Comparison of ENCODE assay signal across 8 mouse cellular contexts in genomic region chr10:81432868-81433262, GRCm38 (mm10). TPM values are rescaled to one million over a fixed set of nuclear protein-coding genes. Genes with fewer than 3 reads are reported as not detected.
DNase-seq lines count a peak whose midpoint lies in the region; ATAC-seq lines count a peak whose summit lies in the region.

No protein-coding gene starts in this region.

- ATAC-seq in common myeloid progenitor, adult 5-6 weeks (replicated peaks; ENCODE audit: low read depth, poor library complexity, severe bottlenecking): peak; percentile 66
- peak; percentile 75 for ATAC-seq in megakaryocyte, adult 5-6 weeks (ENCODE audit: poor library complexity, severe bottlenecking)

- DNase-seq in adipocyte (ENCODE audit: low spot score): peak; percentile 83
- DNase-seq in gastrocnemius, adult 8-10 months (ENCODE audit: low spot score in 2 of 2): peak; percentile 90 to 93
- DNase-seq in hindlimb bud, embryonic 11.5 days (ENCODE audit: extremely low spot score, low read depth, low spot score): peak; percentile 63
- peak; percentile 76 to 96 for DNase-seq in left cerebral cortex, adult 8-10 months (ENCODE audit: low spot score in 2 of 2)
- DNase-seq in right cerebral cortex, postnatal 10 days (ENCODE audit: low spot score in 2 of 2): peak; percentile 97 to 99
- DNase-seq in urinary bladder, postnatal 25 days (ENCODE audit: low spot score): peak; percentile 81

RNA-seq across cellular contexts. Expression of gene Nfic, which starts 22.6 kb away (rescaled TPM):
- total RNA-seq in common myeloid progenitor, adult 5-6 weeks (2017): 13.7 and 18.2 TPM in 2 replicates
- total RNA-seq in gastrocnemius, adult 8-10 months (2022): 100 to 1,000 TPM; 223 to 267 (median 235) TPM
- 10 to 100 TPM; 83.3 to 98.1 (median 85.4) TPM for total RNA-seq in left cerebral cortex, adult 8-10 months (2022)
- 51.4 and 54.5 TPM in 2 replicates for total RNA-seq in megakaryocyte, adult 5-6 weeks (2015)
- total RNA-seq in megakaryocyte, adult 5-6 weeks (2017): 6.2 and 8.6 TPM in 2 replicates

RNA-seq across cellular contexts. Expression of gene Smim24, which starts 40.0 kb away (rescaled TPM):
- total RNA-seq in common myeloid progenitor, adult 5-6 weeks (2017): 5.0 and 13.2 TPM in 2 replicates
- total RNA-seq in gastrocnemius, adult 8-10 months (2022): not detected
- 1 to 10 TPM in 2 of 4 experiments, under 1 TPM in 2; 0.50 to 1.6 (median 0.84) TPM for total RNA-seq in left cerebral cortex, adult 8-10 months (2022)
- total RNA-seq in megakaryocyte, adult 5-6 weeks (2015): 30.6 and 34.0 TPM in 2 replicates
- total RNA-seq in megakaryocyte, adult 5-6 weeks (2017): 6.5 and 11.5 TPM in 2 replicates

RNA-seq across cellular contexts. Expression of gene Gm48552, which starts 44.1 kb away (rescaled TPM):
- total RNA-seq in common myeloid progenitor, adult 5-6 weeks (2017): 1.6 TPM in 1 of 2 replicates, not detected in the other
- 1 to 10 TPM in 2 of 4 experiments, under 1 TPM in 1, not detected in 1; 0.43 to 1.1 (median 1.1) TPM for total RNA-seq in gastrocnemius, adult 8-10 months (2022)
- total RNA-seq in left cerebral cortex, adult 8-10 months (2022): 1 to 10 TPM; 2.5 to 3.3 (median 2.6) TPM
- not detected in 2 replicates for total RNA-seq in megakaryocyte, adult 5-6 weeks (2015)
- 0.26 and 1.4 TPM in 2 replicates for total RNA-seq in megakaryocyte, adult 5-6 weeks (2017)

RNA-seq across cellular contexts. Expression of gene Gm48551, which starts 48.6 kb away (rescaled TPM):
- 0.19 and 2.4 TPM in 2 replicates for total RNA-seq in common myeloid progenitor, adult 5-6 weeks (2017)
- 1 to 10 TPM in 2 of 4 experiments, under 1 TPM in 2; 0.59 to 1.8 (median 1.1) TPM for total RNA-seq in gastrocnemius, adult 8-10 months (2022)
- total RNA-seq in left cerebral cortex, adult 8-10 months (2022): 1 to 10 TPM; 2.0 to 5.2 (median 4.0) TPM
- 0.83 and 2.9 TPM in 2 replicates for total RNA-seq in megakaryocyte, adult 5-6 weeks (2015)
- 0.33 TPM in 1 of 2 replicates, not detected in the other for total RNA-seq in megakaryocyte, adult 5-6 weeks (2017)

RNA-seq across cellular contexts. Expression of gene Dohh, which starts 48.6 kb away (rescaled TPM):
- total RNA-seq in common myeloid progenitor, adult 5-6 weeks (2017): 34.7 and 50.7 TPM in 2 replicates
- total RNA-seq in gastrocnemius, adult 8-10 months (2022): 10 to 100 TPM; 46.5 to 50.1 (median 47.4) TPM
- total RNA-seq in left cerebral cortex, adult 8-10 months (2022): 10 to 100 TPM; 81.4 to 89.7 (median 85.5) TPM
- 5.4 and 5.7 TPM in 2 replicates for total RNA-seq in megakaryocyte, adult 5-6 weeks (2015)
- 21.9 and 42.4 TPM in 2 replicates for total RNA-seq in megakaryocyte, adult 5-6 weeks (2017)

Comparison
In these comparisons a context has a peak if more than half of its experiments do, and no peak if none do; other contexts are left out.
1. Peak in every context shown above with its lines: DNase-seq and ATAC-seq.